In genomic region chr15:27801177-27801576, GRCm38 (mm10) we compare ENCODE assay signal across 20 mouse cellular contexts.
DNase-seq lines count a peak whose midpoint lies in the region; ATAC-seq lines count a peak whose summit lies in the region.
"Had no signal": no experiment of that assay in that cellular context is flagged by ENCODE, and none has a peak within 500 bp of the region (broad histone marks: within the 10 kb centered on the region; RNA-seq: fewer than 3 reads in every experiment).

No protein-coding gene starts in this region.

- H3K27me3 ChIP-seq in intestine, embryonic 16.5 days (replicated peaks; ENCODE audit: control insufficient read depth, insufficient read depth, low read length) = no peaks in the 10 kb centered on the region
- H3K27me3 ChIP-seq: liver, embryonic 12.5 days; lung, embryonic 15.5 days; neural tube, embryonic 12.5 days had no signal

- DNase-seq in cerebellum, postnatal 4 days (ENCODE audit: low spot score in 2 of 2) = no peak
- DNase-seq in kidney, adult 9 months = peak; percentile 43
- no peak for DNase-seq in kidney, postnatal 10 days
- peak; percentile 61 to 68 for DNase-seq in cerebellum, adult 18-20 months
- DNase-seq in heart, adult 8-10 months (ENCODE audit: low spot score) = peak; percentile 55
- no peak for DNase-seq in adrenal gland, postnatal 25 days
- DNase-seq: adrenal gland, postnatal 10 days; embryo, embryonic 11 days; gastrocnemius, postnatal 14 days; kidney, postnatal 4 days; layer of hippocampus, postnatal 36 days; thymus, postnatal 14 days had no signal

- H3K9me3 ChIP-seq in intestine, embryonic 16.5 days (ENCODE audit: control insufficient read depth, low read length) = no peaks in the 10 kb centered on the region
- H3K9me3 ChIP-seq: limb, embryonic 10.5 days; liver, embryonic 12.5 days; lung, embryonic 15.5 days; megakaryocyte, embryonic 14.5 days; neural tube, embryonic 12.5 days had no signal

- H3K4me1 ChIP-seq in intestine, embryonic 16.5 days (ENCODE audit: control insufficient read depth, insufficient read depth, low read length) = peaks cover 30% of the 10 kb centered on the region

- no peak overlapping the region for H3K4me2 ChIP-seq in intestine, embryonic 16.5 days (ENCODE audit: low read depth, low read length)
- H3K4me2 ChIP-seq: liver, embryonic 12.5 days; lung, embryonic 15.5 days; neural tube, embryonic 12.5 days had no signal

- H3K4me3 ChIP-seq in intestine, embryonic 16.5 days (ENCODE audit: low read length) = no peak overlapping the region
- H3K4me3 ChIP-seq: limb, embryonic 10.5 days; liver, embryonic 12.5 days; lung, embryonic 15.5 days; megakaryocyte, embryonic 14.5 days; neural tube, embryonic 12.5 days had no signal

- WGBS in intestine, embryonic 16.5 days = 66% methylated on average over 4 of the region's 4 CpGs

- H3K27ac ChIP-seq in intestine, embryonic 16.5 days (ENCODE audit: low read length) = no peak overlapping the region
- H3K27ac ChIP-seq: liver, embryonic 12.5 days; lung, embryonic 15.5 days; neural tube, embryonic 12.5 days had no signal

- peak; percentile 27; the same call in 1 of the 2 replicates for ATAC-seq in cerebellum, adult (ENCODE audit: insufficient number of reproducible peaks, low FRiP score, low TSS enrichment)
- ATAC-seq in intestine, embryonic 16.5 days = no peak
- ATAC-seq: forebrain, embryonic 14.5 days; liver, embryonic 12.5 days had no signal

- no peak overlapping the region for H3K9ac ChIP-seq in intestine, embryonic 16.5 days (ENCODE audit: low read depth, low read length)
- H3K9ac ChIP-seq: liver, embryonic 12.5 days; lung, embryonic 15.5 days; neural tube, embryonic 12.5 days had no signal

- 0 out of 2 replicates have a peak, but pooled peaks cover 6% of the 10 kb centered on the region for H3K36me3 ChIP-seq in intestine, embryonic 16.5 days (ENCODE audit: control insufficient read depth, insufficient read depth, low read length)

Comparison
In these comparisons a context has a peak if more than half of its experiments do, and no peak if none do; other contexts are left out.
1. DNase-seq: peak in kidney, adult 9 months (single experiment), cerebellum, adult 18-20 months (2 of 2) and heart, adult 8-10 months (single experiment); none in cerebellum, postnatal 4 days (0 of 2), kidney, postnatal 10 days (single experiment) and adrenal gland, postnatal 25 days (single experiment).